Mouse (Mus musculus): ENCODE results near the gene Atp5g1. TPM values are rescaled to one million over a fixed set of nuclear protein-coding genes. Genes with fewer than 3 reads are reported as not detected.
"Not testable (repeated sequence)": the region's sequence is repeated elsewhere in the genome, so short reads cannot be mapped to it uniquely, and the experiment has no call there.

Gene Atp5g1
- polyA plus RNA-seq, 1 experiment from 2014 or later: 848 TPM

GRCm38 (mm10) chr11:96110950-96111349, 35.5 kb upstream of the Atp5g1 start:
- not testable (repeated sequence) for H3K9ac ChIP-seq (ENCODE audit: low read depth, low read length); H3K9me3 ChIP-seq (ENCODE audit: control insufficient read depth, low read length); H3K4me3 ChIP-seq (ENCODE audit: low read length); ATAC-seq (ENCODE audit: low FRiP score, low TSS enrichment); H3K27ac ChIP-seq (ENCODE audit: low read depth, low read length); H3K27me3 ChIP-seq (ENCODE audit: control insufficient read depth, insufficient read depth, low read length); H3K36me3 ChIP-seq (ENCODE audit: control insufficient read depth, insufficient read depth, low read length); H3K4me2 ChIP-seq (replicated peaks; ENCODE audit: low read depth, low read length); H3K4me1 ChIP-seq (ENCODE audit: control insufficient read depth, insufficient read depth, low read length)
- 58% methylated on average over 2 of the region's 2 CpGs for WGBS

- WGBS: 72% methylated on average over 1 of the region's 1 CpGs
- H3K27me3 ChIP-seq (ENCODE audit: control insufficient read depth, insufficient read depth, low read length): no peaks in the 10 kb centered on the region
- no peak for ATAC-seq (ENCODE audit: low FRiP score, low TSS enrichment)
These were observed 32.9 kb upstream of the Atp5g1 start for GRCm38 (mm10) chr11:96108376-96108775.

GRCm38 (mm10) chr11:96093361-96093760, 17.9 kb upstream of the Atp5g1 start:
- Histone ChIP-seq H3K27me3 (ENCODE audit: control insufficient read depth, insufficient read depth, low read length) (no peaks in the 10 kb centered on the region), H3K27ac (ENCODE audit: low read depth, low read length) (no peak overlapping the region), H3K4me2 (replicated peaks; ENCODE audit: low read depth, low read length) (no peak overlapping the region), H3K4me1 (ENCODE audit: control insufficient read depth, insufficient read depth, low read length) (no peaks in the 10 kb centered on the region), H3K4me3 (ENCODE audit: low read length) (no peak overlapping the region), H3K9ac (ENCODE audit: low read depth, low read length) (no peak overlapping the region), H3K9me3 (ENCODE audit: control insufficient read depth, low read length) (no peaks in the 10 kb centered on the region), H3K36me3 (ENCODE audit: control insufficient read depth, insufficient read depth, low read length) (no peaks in the 10 kb centered on the region)
- 0 out of 2 replicates have a peak, but pooled peaks have one; percentile 60 for ATAC-seq (ENCODE audit: low FRiP score, low TSS enrichment)
- 3% methylated on average over 3 of the region's 3 CpGs for WGBS

More at GRCm38 (mm10) chr11:96108376-96108775, 32.9 kb upstream of the Atp5g1 start:
- Histone ChIP-seq H3K4me3 (ENCODE audit: low read length) (no peak overlapping the region), H3K27ac (ENCODE audit: low read depth, low read length) (no peak overlapping the region), H3K4me2 (replicated peaks; ENCODE audit: low read depth, low read length) (no peak overlapping the region), H3K36me3 (ENCODE audit: control insufficient read depth, insufficient read depth, low read length) (no peaks in the 10 kb centered on the region), H3K4me1 (ENCODE audit: control insufficient read depth, insufficient read depth, low read length) (no peaks in the 10 kb centered on the region), H3K9me3 (ENCODE audit: control insufficient read depth, low read length) (no peaks in the 10 kb centered on the region), H3K9ac (ENCODE audit: low read depth, low read length) (no peak overlapping the region)

- Histone ChIP-seq H3K4me3 (ENCODE audit: low read length) (no peak overlapping the region), H3K36me3 (ENCODE audit: control insufficient read depth, insufficient read depth, low read length) (no peaks in the 10 kb centered on the region), H3K9ac (ENCODE audit: low read depth, low read length) (no peak overlapping the region), H3K4me2 (replicated peaks; ENCODE audit: low read depth, low read length) (no peak overlapping the region), H3K4me1 (ENCODE audit: control insufficient read depth, insufficient read depth, low read length) (no peaks in the 10 kb centered on the region), H3K27ac (ENCODE audit: low read depth, low read length) (no peak overlapping the region), H3K27me3 (ENCODE audit: control insufficient read depth, insufficient read depth, low read length) (no peaks in the 10 kb centered on the region), H3K9me3 (ENCODE audit: control insufficient read depth, low read length) (peaks cover 4% of the 10 kb centered on the region; the same call in 1 of the 2 replicates)
- 43% methylated on average over 7 of the region's 7 CpGs for WGBS
- no peak for ATAC-seq (ENCODE audit: low FRiP score, low TSS enrichment)
These were observed 17.3 kb upstream of the Atp5g1 start for GRCm38 (mm10) chr11:96092674-96093291.

GRCm38 (mm10) chr11:96091073-96091472, 15.6 kb upstream of the Atp5g1 start:
- no peak for ATAC-seq (ENCODE audit: low FRiP score, low TSS enrichment)
- WGBS: 61% methylated on average over 2 of the region's 2 CpGs
- Histone ChIP-seq H3K9ac (ENCODE audit: low read depth, low read length) (no peak overlapping the region), H3K4me3 (ENCODE audit: low read length) (no peak overlapping the region), H3K4me1 (ENCODE audit: control insufficient read depth, insufficient read depth, low read length) (no peaks in the 10 kb centered on the region), H3K27me3 (ENCODE audit: control insufficient read depth, insufficient read depth, low read length) (no peaks in the 10 kb centered on the region), H3K9me3 (ENCODE audit: control insufficient read depth, low read length) (peaks cover 4% of the 10 kb centered on the region; the same call in 1 of the 2 replicates), H3K36me3 (ENCODE audit: control insufficient read depth, insufficient read depth, low read length) (no peaks in the 10 kb centered on the region), H3K27ac (ENCODE audit: low read depth, low read length) (no peak overlapping the region), H3K4me2 (replicated peaks; ENCODE audit: low read depth, low read length) (no peak overlapping the region)

GRCm38 (mm10) chr11:96087981-96088380, 12.5 kb upstream of the Atp5g1 start:
- peaks cover 4% of the 10 kb centered on the region; the same call in 1 of the 2 replicates for H3K9me3 ChIP-seq (ENCODE audit: control insufficient read depth, low read length)
- H3K27me3 ChIP-seq (ENCODE audit: control insufficient read depth, insufficient read depth, low read length): no peaks in the 10 kb centered on the region
- no peak overlapping the region for H3K9ac ChIP-seq (ENCODE audit: low read depth, low read length)
- H3K4me2 ChIP-seq (replicated peaks; ENCODE audit: low read depth, low read length): no peak overlapping the region
- WGBS: 91% methylated on average over 6 of the region's 6 CpGs
- no peaks in the 10 kb centered on the region for H3K4me1 ChIP-seq (ENCODE audit: control insufficient read depth, insufficient read depth, low read length)
- no peak overlapping the region for H3K4me3 ChIP-seq (ENCODE audit: low read length)
- H3K27ac ChIP-seq (ENCODE audit: low read depth, low read length): no peak overlapping the region
- H3K36me3 ChIP-seq (ENCODE audit: control insufficient read depth, insufficient read depth, low read length): no peaks in the 10 kb centered on the region
- no peak for ATAC-seq (ENCODE audit: low FRiP score, low TSS enrichment)

- Histone ChIP-seq H3K9me3 (ENCODE audit: control insufficient read depth, low read length) (no peaks in the 10 kb centered on the region), H3K27me3 (ENCODE audit: control insufficient read depth, insufficient read depth, low read length) (no peaks in the 10 kb centered on the region), H3K36me3 (ENCODE audit: control insufficient read depth, insufficient read depth, low read length) (no peaks in the 10 kb centered on the region), H3K4me1 (ENCODE audit: control insufficient read depth, insufficient read depth, low read length) (no peaks in the 10 kb centered on the region), H3K4me2 (replicated peaks; ENCODE audit: low read depth, low read length) (no peak overlapping the region), H3K9ac (ENCODE audit: low read depth, low read length) (no peak overlapping the region), H3K27ac (ENCODE audit: low read depth, low read length) (no peak overlapping the region), H3K4me3 (ENCODE audit: low read length) (no peak overlapping the region)
- no peak for ATAC-seq (ENCODE audit: low FRiP score, low TSS enrichment)
- 86% methylated on average over 3 of the region's 3 CpGs for whole genome bisulfite sequencing
These were observed 7.2 kb upstream of the Atp5g1 start for GRCm38 (mm10) chr11:96082682-96083081.

GRCm38 (mm10) chr11:96080736-96081135, 5.3 kb upstream of the Atp5g1 start:
- H3K27me3 ChIP-seq (ENCODE audit: control insufficient read depth, insufficient read depth, low read length): no peaks in the 10 kb centered on the region
- no peak overlapping the region for H3K9ac ChIP-seq (ENCODE audit: low read depth, low read length)
- no peak overlapping the region for H3K4me3 ChIP-seq (ENCODE audit: low read length)
- 77% methylated on average over 5 of the region's 5 CpGs for WGBS
- no peak overlapping the region for H3K4me2 ChIP-seq (replicated peaks; ENCODE audit: low read depth, low read length)
- no peak overlapping the region for H3K27ac ChIP-seq (ENCODE audit: low read depth, low read length)
- ATAC-seq (ENCODE audit: low FRiP score, low TSS enrichment): no peak
- no peaks in the 10 kb centered on the region for H3K4me1 ChIP-seq (ENCODE audit: control insufficient read depth, insufficient read depth, low read length)
- no peaks in the 10 kb centered on the region for H3K9me3 ChIP-seq (ENCODE audit: control insufficient read depth, low read length)
- H3K36me3 ChIP-seq (ENCODE audit: control insufficient read depth, insufficient read depth, low read length): no peaks in the 10 kb centered on the region

- H3K4me2 ChIP-seq (replicated peaks; ENCODE audit: low read depth, low read length): peak overlapping the region; percentile 41
- no peak for ATAC-seq (ENCODE audit: low FRiP score, low TSS enrichment)
- H3K27me3 ChIP-seq (ENCODE audit: control insufficient read depth, insufficient read depth, low read length): no peaks in the 10 kb centered on the region
- peak overlapping the region; percentile 56; the same call in 1 of the 2 replicates for H3K27ac ChIP-seq (ENCODE audit: low read depth, low read length)
- peaks cover 9% of the 10 kb centered on the region for H3K4me1 ChIP-seq (ENCODE audit: control insufficient read depth, insufficient read depth, low read length)
- 65% methylated on average over 13 of the region's 13 CpGs for WGBS
- no peaks in the 10 kb centered on the region for H3K9me3 ChIP-seq (ENCODE audit: control insufficient read depth, low read length)
- H3K36me3 ChIP-seq (ENCODE audit: control insufficient read depth, insufficient read depth, low read length): peaks cover 14% of the 10 kb centered on the region; the same call in 1 of the 2 replicates
- H3K4me3 ChIP-seq (ENCODE audit: low read length): peak overlapping the region; percentile 31
- no peak overlapping the region for H3K9ac ChIP-seq (ENCODE audit: low read depth, low read length)
These were observed 993 bp upstream of the Atp5g1 start for GRCm38 (mm10) chr11:96076221-96077105.

Measured in kidney, embryonic 14.5 days (tissue).